Mouse (Mus musculus) left cerebral cortex, adult 8-10 months (tissue): ENCODE results near the gene Zfp719. TPM values are rescaled to one million over a fixed set of nuclear protein-coding genes. Genes with fewer than 3 reads are reported as not detected.

Experiments
- DNase-seq, 2 experiments: peaks; one replicate each; pipeline ENCODE4 v3.0.0; 2022; ENCODE audit warnings: low spot score in 2 of 2
- total RNA-seq, 4 experiments: library from RNA; stranded (reverse); gene quantifications; 2 replicates each; pipeline ENCODE4 v1.2.4; 2022

Gene Zfp719
- total RNA-seq, 4 experiments from 2014 or later, result 17.8 to 18.8 (median 18.2) TPM

DNA sequence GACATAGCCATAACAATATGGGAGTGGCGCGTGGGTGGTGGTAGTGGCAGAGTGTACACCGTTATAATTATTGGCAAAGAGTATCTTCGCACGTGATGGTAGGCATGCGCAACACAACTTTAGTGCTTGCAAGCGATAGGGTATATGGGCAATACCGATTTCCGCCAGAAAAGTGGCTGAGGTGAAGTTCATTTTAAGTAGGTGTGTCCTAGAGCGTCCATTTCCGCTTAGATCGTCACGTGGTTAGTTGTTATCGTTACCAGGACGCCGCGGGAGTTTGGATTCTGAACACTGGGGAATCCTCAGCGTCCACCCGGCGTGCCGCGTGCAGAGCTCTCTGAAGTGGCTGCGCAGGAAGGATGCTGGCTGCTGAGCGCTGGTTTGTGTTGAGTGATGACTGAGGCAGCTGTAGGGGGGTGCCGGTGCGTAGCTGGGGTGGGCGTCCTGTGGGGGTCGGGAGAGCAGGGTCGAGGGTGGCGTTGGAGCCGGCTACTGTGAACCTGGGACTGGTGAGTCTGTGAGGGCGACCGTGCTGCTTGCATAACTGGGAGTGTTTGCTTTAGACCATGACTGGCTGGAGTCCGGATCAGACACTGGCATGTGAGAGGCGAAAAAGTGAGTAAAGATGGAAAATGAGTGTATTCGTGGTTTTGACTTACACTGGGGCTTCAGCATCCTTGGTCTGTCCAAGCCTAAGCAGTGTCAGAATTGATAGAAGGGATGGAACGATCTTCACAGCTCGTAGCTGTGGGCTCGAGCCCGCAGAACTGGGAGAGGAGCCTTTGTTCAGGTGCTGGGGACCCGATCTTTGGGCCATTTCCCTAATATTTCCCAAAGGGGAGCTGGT, 27.7 kb downstream of the Zfp719 start, which contains the start of gene Zfp819:
TSS of gene Zfp819 (plus strand) at position 274 of the 847 bp plus-strand sequence.
- peak; percentile 26 to 63 for DNase-seq

DNA sequence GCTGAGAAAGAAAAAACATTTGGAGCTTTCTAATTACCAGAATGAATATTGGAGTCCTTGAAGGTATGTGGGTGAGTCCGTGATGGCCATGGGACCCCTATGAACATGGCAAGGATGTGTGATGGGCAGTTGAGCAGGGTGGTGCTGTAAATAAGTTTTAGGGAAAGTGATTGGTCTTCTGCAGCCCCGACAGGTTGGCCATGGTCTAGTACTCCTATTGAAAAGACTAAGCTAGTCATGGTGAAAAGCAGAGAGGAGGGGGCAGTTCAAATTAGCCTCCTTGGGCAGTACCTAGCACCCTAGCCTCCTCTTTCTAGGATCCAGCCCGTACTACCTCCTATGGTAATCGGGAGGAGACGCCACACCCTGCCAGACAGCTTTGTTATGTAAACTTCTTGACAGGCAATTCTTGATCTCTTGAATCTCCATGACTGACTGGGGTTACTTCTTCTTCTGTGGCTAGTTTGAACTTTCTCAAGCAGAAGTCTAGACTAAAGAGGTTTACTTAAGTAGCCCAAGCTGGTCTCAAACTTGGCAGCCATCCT, 28.4 kb downstream of the Zfp719 start:
- DNase-seq, result no peak

DNA sequence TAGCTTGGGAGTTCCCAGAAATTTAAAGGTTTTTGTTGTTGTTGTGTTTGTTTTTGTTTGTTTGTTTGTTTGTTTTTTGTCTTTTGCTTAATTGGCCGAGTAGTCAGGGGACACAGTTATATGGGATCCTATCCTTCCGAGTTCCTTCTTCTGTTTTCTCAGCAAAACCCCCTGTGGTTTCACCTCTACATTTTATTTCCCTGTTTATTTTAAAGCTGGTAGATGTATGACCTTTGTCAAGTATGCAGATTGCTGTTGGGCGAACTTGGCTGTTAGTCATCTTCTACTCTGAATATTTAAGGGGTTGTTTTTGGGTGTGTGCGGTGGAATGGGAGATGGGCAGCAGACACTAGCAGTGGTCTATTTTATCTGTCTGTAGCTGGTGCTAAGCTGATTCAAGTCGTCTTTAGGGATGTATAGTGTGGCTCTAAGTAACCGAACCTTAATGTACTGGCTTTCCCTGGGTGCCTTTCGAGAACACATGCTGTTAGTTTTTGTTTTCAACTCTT, 29.0 kb downstream of the Zfp719 start:
- no peak for DNase-seq

DNA sequence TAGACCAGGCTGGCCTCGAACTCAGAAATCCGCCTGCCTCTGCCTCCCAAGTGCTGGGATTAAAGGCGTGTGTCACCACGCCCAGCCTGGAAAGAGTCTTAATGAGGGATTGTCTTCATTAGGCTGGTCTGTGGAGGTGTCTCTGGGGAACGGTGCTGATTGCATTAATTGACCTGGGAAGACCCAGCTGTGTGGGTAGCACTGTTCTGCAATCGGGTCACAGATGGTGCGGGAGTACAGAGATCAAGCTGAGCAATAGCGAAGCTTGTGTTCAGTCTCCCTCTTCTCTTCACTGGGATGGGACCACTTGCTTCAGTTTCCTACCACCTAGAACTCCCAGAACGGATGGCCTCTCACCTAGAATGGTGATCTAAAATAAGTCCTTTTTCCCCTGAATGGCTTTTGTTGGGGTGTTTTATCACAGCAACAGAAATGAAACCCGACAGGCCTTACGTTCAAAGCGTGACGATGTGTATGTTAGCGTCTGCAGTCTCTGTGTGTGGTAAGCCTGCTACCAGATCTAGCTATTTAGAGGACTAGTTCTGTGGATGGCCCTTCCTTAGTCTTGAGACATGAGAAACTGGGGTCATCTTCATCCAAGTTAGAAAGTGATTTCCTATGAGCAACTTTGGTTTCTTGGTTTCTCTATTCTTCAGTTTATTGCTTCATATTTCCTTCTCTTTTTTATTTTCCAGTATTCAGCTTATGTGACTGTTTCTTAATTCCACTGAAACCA, 34.6 kb downstream of the Zfp719 start:
- DNase-seq, result no peak

DNA sequence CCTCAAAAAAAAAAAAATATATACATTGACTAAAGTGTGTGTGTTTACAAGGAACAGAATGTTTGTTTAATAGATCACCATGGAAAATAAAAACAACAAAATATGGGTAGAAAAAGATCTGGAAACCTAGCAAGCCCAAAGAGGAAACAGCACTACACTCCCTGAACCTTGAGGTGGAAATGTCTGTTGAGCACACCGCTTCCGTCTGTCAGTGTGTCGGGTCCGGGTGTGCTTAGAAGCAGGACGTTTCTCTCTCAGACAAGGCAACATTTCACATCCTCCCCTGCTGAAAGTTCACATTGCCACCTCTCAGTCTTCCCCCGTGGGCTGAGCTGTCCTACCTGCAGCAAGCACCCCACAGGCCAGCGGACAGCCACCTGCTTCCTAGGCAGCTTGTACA, 43.5 kb downstream of the Zfp719 start:
- DNase-seq, result no peak

DNA sequence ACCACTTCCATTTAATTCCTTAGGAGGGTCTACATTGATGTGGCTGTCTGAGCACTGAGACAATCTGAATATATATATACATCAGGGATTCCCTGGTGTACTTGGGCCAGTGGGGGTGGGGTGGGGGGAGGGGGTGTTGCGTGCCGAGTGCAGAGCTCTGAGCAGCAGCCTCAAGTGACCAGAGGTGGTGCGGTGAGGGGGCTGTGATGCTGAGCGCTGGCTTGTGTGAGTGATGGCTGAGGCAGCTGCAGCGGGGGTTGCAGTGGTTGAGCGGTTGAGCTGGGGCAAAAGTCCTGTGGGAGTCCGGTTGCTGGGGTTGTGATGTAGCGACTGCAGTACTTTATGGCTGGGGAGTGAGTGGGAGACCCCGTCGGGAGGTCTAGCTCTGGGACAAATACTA, 44.4 kb downstream of the Zfp719 start:
- DNase-seq, result no peak

DNA sequence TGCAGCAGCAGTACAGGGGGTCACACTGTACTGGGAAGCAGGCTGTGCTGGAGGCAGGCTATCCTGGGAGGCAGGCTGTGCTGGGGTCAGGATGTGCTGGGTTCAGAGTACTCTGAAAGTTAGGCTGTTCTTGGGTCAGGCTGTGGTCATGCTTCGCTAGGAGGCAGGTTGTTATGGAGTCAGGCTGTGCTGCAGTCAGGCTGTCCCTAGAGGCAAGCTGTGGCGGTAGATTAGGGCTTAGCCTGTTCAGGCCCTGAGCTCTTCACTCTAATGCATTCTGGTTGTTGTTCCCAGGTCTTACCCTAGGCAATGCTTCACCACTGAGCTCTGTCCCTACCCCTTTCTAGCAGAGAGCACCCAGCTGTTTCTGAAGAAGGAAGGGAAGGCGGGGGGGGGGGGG, 45.7 kb downstream of the Zfp719 start:
- no peak for DNase-seq

DNA sequence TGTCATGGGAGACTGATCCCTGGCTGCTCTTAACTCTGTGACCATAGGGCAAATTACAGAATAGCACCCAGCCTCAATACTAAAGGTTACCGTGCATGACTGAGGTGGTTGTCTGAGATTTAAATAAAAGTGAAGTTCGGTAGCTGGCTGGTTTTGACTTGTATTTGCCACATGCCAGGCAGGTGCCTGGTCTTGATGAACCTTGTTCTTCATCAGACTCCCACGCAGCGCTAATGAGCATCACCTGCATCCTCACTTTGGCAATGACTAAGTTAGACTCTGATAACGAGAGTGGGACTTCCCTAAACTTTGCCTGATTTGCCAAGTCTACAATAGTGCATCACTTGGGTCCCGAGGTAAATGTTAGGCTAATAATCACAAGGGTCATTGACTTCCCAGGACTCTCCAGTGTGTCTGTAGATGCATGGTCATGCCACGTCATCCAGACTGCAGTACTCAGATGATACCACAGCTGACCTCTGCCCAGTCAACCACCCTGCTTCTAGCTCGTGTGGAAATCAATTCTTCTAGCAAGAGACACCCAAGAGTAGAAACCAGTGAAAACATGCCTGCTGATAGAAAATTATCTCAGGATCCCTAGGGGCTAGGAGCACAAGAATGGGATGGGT, 46.5 kb downstream of the Zfp719 start:
- no peak for DNase-seq

DNA sequence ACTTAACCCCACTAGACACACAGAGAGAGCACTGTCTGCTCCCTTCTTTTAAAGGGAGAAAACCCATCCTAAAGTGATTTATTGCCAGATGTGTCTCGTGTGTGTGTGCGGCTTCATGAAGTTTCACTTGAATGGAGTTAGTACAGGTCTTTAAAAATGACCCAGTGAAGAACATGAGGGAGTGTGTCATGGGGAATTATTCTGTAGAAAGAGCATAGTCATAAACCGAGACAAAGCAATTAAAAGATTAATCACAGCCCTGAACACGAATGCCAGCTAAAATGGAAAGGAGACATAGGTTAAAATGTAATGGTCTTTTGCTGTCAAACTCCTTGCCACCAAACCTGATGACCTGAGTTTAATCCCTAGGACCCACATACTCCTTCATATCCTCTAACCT, 54.5 kb downstream of the Zfp719 start:
- no peak for DNase-seq

DNA sequence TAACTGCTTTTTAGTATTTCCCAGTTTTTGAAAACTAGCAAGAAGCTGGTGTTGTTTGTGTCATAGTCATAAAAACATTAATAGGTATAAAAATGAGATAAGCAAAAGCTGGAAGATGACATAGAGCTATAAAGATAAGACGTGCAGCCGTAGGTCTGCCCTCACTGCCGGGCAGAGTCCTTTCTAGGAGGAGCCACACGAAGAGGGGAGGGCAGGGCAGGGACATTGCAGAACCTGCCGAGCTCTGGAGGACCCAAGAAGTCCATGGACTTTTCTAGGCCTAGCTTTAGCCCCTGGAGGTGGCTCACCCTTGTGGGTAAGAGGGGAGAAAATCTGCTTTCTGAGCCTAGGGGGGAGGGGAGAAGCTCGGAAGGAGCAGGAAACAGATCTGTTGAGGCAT, 55.1 kb downstream of the Zfp719 start, which contains the start of gene Ceacam18:
TSS of gene Ceacam18 (plus strand) at position 208 of the 400 bp plus-strand sequence.
- DNase-seq, result no peak

DNA sequence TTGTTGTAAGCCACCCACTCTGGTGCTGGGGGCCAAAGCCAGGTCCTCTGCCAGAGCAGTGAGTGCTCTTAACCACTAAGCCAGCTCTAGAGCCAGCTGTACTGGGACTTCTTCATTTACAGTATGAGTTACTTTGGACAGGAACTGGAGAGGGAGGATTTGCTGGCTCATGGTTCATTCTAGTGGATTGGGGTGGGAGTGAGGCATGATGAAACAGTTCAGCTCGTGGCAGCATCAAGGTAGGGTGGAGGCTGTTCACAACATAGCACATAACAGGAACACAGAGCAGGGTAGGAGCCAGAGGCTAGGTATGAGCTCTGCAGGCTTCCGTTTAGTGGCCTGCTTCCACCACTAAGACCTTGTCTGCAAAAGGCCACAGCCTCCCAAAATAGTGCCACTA, 56.8 kb downstream of the Zfp719 start:
- DNase-seq, result no peak

DNA sequence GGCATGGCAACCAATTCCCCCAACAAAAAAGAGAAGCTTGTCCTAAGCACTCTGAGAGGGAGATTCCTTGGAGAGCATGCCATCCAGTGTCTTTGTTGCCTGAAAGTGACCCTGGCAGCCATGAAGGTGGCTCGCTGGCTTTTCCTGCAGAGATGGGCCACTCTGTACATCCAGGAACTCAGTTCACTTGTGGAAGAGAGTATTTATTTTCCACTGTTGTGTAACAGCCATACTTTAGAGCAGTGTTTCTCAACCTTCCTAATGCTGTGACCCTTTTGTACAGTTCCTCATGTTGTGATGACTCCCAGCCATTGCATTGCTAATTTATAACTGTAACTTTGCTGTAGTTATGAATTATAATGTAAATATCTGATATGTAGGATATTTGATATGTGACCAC, 57.7 kb downstream of the Zfp719 start:
- DNase-seq, result no peak

DNA sequence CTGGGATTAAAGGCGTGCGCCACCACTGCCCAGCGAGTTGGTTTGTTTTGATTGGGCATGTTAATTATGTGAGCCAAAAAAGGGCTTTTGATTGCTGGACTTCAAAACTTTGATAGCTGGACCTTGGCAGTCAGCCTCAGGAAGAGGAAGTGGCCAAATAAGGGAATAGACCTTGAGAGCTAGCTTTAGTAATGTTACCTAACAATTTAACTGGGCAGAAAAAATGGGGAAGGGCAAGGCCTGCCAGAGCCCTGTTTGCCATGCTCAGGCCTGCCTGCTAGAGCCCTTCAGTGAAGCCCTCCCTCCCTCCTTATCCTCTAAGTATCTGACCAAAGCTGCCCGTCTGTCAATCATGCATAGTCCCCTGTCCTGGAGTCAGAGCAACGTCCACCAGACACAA, 63.2 kb downstream of the Zfp719 start:
- no peak for DNase-seq

Other genes starting within 250 kb of the Zfp719 start
- gene Siglecf, start 228.3 kb upstream of the Zfp719 start, total RNA-seq, result 1 to 10 TPM in 2 of 4 experiments, under 1 TPM in 2; 0.46 to 2.1 (median 1.4) TPM
- gene Siglecg, start 171.4 kb upstream of the Zfp719 start, total RNA-seq, result under 1 TPM in 3 of 4 experiments, not detected in 1; 0.07 to 0.84 (median 0.13) TPM
- not detected for gene Lim2, start 151.9 kb upstream of the Zfp719 start, total RNA-seq
- not detected for gene Nkg7, start 142.5 kb upstream of the Zfp719 start, total RNA-seq
- not detected for gene Cldnd2, start 138.8 kb upstream of the Zfp719 start, total RNA-seq
- 10 to 100 TPM; 52.0 to 61.0 (median 58.8) TPM for gene Etfb, start 135.5 kb upstream of the Zfp719 start, total RNA-seq
- 1 to 10 TPM in 1 of 4 experiments, under 1 TPM in 1, not detected in 2; 0.64 to 2.2 TPM for gene Gm45233, start 135.5 kb upstream of the Zfp719 start, total RNA-seq
- 1 to 10 TPM; 1.4 to 2.3 (median 2.0) TPM for gene Vsig10l, start 116.5 kb upstream of the Zfp719 start, total RNA-seq
- 10 to 100 TPM; 24.9 to 27.1 (median 25.8) TPM for gene Iglon5, start 89.5 kb upstream of the Zfp719 start, total RNA-seq
- not detected for gene 4931406B18Rik, start 73.7 kb upstream of the Zfp719 start, total RNA-seq
- 10 to 100 TPM in 1 of 4 experiments, 1 to 10 TPM in 3; 5.0 to 11.8 (median 7.3) TPM for gene Cd33, start 35.2 kb upstream of the Zfp719 start, total RNA-seq
- gene Zfp658, start 17.4 kb upstream of the Zfp719 start, total RNA-seq, result 1 to 10 TPM; 3.8 to 6.1 (median 4.7) TPM
- under 1 TPM; 0.26 to 0.35 (median 0.29) TPM for gene Zfp819, start 27.6 kb downstream of the Zfp719 start, total RNA-seq
- not detected for gene Ceacam18, start 55.1 kb downstream of the Zfp719 start, total RNA-seq
- 1 to 10 TPM; 1.1 to 1.3 (median 1.3) TPM for gene Siglece, start 80.6 kb downstream of the Zfp719 start, total RNA-seq
- 1 to 10 TPM; 7.9 to 9.9 (median 9.3) TPM for gene Ctu1, start 92.4 kb downstream of the Zfp719 start, total RNA-seq
- gene Klk14, start 110.8 kb downstream of the Zfp719 start, total RNA-seq, result not detected
- gene Klk13, start 133.0 kb downstream of the Zfp719 start, total RNA-seq, result not detected
- not detected for gene Klk12, start 189.3 kb downstream of the Zfp719 start, total RNA-seq
- gene Klk11, start 195.0 kb downstream of the Zfp719 start, total RNA-seq, result not detected
- gene Klk10, start 201.4 kb downstream of the Zfp719 start, total RNA-seq, result not detected
- not detected for gene Klk9, start 212.3 kb downstream of the Zfp719 start, total RNA-seq
- 1 to 10 TPM; 5.2 to 7.4 (median 6.5) TPM for gene Klk8, start 218.0 kb downstream of the Zfp719 start, total RNA-seq
- not detected for gene Klk7, start 231.7 kb downstream of the Zfp719 start, total RNA-seq
- gene Klk6, start 244.9 kb downstream of the Zfp719 start, total RNA-seq, result 1 to 10 TPM; 3.2 to 9.7 (median 6.3) TPM